ENCODE assay signal across 8 mouse cellular contexts in genomic region chr16:74900835-74901234, GRCm38 (mm10).
A peak's percentile ranks its signal among the peaks of the same experiment; 100 is the strongest.
DNase-seq lines count a peak whose midpoint lies in the region; ATAC-seq and TF ChIP-seq lines count a peak whose summit lies in the region.

No protein-coding gene starts in this region.

- WGBS in heart, postnatal 0 days, result 31% methylated on average over 7 of the region's 7 CpGs
- 55% methylated on average over 7 of the region's 7 CpGs for WGBS in hindbrain, embryonic 10.5 days

- no peaks in the 10 kb centered on the region for H3K36me3 ChIP-seq in heart, postnatal 0 days (replicated peaks; ENCODE audit: control insufficient read depth, insufficient read depth, low read length)
- no peaks in the 10 kb centered on the region for H3K36me3 ChIP-seq in hindbrain, embryonic 10.5 days

- H3K27me3 ChIP-seq in heart, postnatal 0 days (ENCODE audit: control insufficient read depth, insufficient read depth, low read length), result no peaks in the 10 kb centered on the region
- H3K27me3 ChIP-seq in hindbrain, embryonic 10.5 days (ENCODE audit: insufficient read depth, poor library complexity, severe bottlenecking), result no peaks in the 10 kb centered on the region

- peak; percentile 49 for DNase-seq in gastrocnemius, postnatal 10 days
- no peak for DNase-seq in gastrocnemius, adult 18-20 months (ENCODE audit: low spot score)
- DNase-seq in retina, adult 2 months (ENCODE audit: low read depth, low spot score), result peak; percentile 8
- no peak for DNase-seq in retina, embryonic 14.5 days (ENCODE audit: low spot score)
- peak; percentile 13 for DNase-seq in heart, postnatal 0 days (ENCODE audit: low spot score)
- DNase-seq in hindbrain, embryonic 10.5 days (ENCODE audit: low spot score), result no peak
- DNase-seq in MN1 (ENCODE audit: low spot score), result no peak

- H3K4me3 ChIP-seq in heart, postnatal 0 days (ENCODE audit: low read depth, low read length), result 0 out of 2 replicates have a peak overlapping the region, but pooled peaks have one; percentile 8
- H3K4me3 ChIP-seq in hindbrain, embryonic 10.5 days, result no peak overlapping the region

- no peaks in the 10 kb centered on the region for H3K9me3 ChIP-seq in heart, postnatal 0 days (replicated peaks; ENCODE audit: control insufficient read depth, low read length)
- no peaks in the 10 kb centered on the region for H3K9me3 ChIP-seq in hindbrain, embryonic 10.5 days

- no peak for TF ChIP-seq CTCF in heart, postnatal 0 days (IDR thresholded peaks at IDR 0.05; ENCODE audit: low read depth)

- peak overlapping the region; percentile 34; the same call in 1 of the 2 replicates for H3K27ac ChIP-seq in heart, postnatal 0 days (ENCODE audit: low read depth)
- H3K27ac ChIP-seq in hindbrain, embryonic 10.5 days, result no peak overlapping the region

- H3K4me2 ChIP-seq in heart, postnatal 0 days (ENCODE audit: low read depth, low read length), result peak overlapping the region; percentile 38

- H3K9ac ChIP-seq in heart, postnatal 0 days (replicated peaks; ENCODE audit: low read depth, low read length), result no peak overlapping the region

- no peak for TF ChIP-seq EP300 in heart, postnatal 0 days (IDR thresholded peaks at IDR 0.05; ENCODE audit: low read depth)

- no peak for ATAC-seq in heart, postnatal 0 days (ENCODE audit: insufficient read depth, low read depth)
- peak; percentile 93 for ATAC-seq in megakaryocyte progenitor cell, adult 5-6 weeks (replicated peaks; ENCODE audit: poor library complexity)

- no peaks in the 10 kb centered on the region for H3K4me1 ChIP-seq in heart, postnatal 0 days (ENCODE audit: control insufficient read depth, insufficient read depth)
- H3K4me1 ChIP-seq in hindbrain, embryonic 10.5 days (replicated peaks), result no peaks in the 10 kb centered on the region

Comparison
In these comparisons a context has a peak if more than half of its experiments do, and no peak if none do; other contexts are left out.
1. DNase-seq: peak in gastrocnemius, postnatal 10 days (single experiment), retina, adult 2 months (single experiment) and heart, postnatal 0 days (single experiment); none in gastrocnemius, adult 18-20 months (single experiment), retina, embryonic 14.5 days (single experiment), hindbrain, embryonic 10.5 days (single experiment) and MN1 (single experiment).